Mouse (Mus musculus) mature B cell (primary cell): ENCODE data around the gene Washc3.

Experiments used
- in situ Hi-C: fragments of 300-500 bp; cut with MboI; formaldehyde crosslinking; loops from 2 replicates; pipeline ENCODE4 v1.14.3; 2019

Gene Washc3

GRCm38 (mm10) chr10:88200951-88201638 lies at the start of gene Washc3:
Gene Washc3, plus strand, starts transcription at chr10:88201093.
- in situ Hi-C loops: no loop called here

DNA sequence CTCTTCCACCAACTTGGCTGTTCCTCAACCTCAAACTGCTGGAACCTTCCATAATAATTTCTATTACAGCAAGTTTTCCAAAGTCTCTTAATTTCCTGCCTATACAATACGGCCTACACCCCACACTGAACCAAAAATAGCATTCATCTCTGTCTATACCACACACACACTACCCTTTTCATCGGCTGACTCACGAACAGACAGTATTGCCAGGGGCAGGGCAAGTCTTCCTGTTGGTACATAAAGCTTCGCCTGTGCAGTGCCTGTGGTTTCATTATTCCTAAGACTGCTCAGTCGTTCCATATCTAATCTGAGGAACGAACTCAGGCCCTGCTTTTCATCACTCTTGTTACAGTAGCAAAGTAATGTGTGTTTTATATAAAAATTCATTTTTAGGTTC lies 49.2 kb upstream of the Washc3 start:
- in situ Hi-C loops: no loop called here

- in situ Hi-C loops: no loop called here
Observed at GRCm38 (mm10) chr10:88162096-88162495, 38.8 kb upstream of the Washc3 start.

GRCm38 (mm10) chr10:88162676-88163075 lies 38.2 kb upstream of the Washc3 start:
- in situ Hi-C loops: no loop called here

- in situ Hi-C loops: no loop called here
Observed at GRCm38 (mm10) chr10:88166158-88166557, 34.7 kb upstream of the Washc3 start.

GRCm38 (mm10) chr10:88167438-88168077 lies 33.3 kb upstream of the Washc3 start:
- in situ Hi-C loops: no loop called here

DNA sequence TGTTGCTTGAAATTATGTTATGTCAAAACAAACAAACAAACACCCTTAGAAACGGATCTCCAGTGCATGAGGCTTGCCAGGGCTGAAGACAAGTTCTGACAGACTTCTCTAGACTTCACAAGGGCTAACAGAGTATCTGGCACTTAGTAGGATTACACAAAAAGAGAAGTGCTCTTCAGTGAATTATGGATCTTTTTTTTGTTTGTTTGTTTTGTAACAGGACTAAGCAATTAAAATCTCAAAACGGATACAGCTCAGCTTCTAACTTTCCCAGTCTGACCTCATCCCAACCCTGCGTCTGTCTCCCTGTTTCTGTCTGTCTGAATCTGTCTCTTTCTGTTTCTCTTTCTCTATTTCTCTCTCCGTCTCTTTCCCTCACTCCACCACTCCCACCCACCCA lies 352 bp upstream of the Washc3 start:
- in situ Hi-C loops: no loop called here

DNA sequence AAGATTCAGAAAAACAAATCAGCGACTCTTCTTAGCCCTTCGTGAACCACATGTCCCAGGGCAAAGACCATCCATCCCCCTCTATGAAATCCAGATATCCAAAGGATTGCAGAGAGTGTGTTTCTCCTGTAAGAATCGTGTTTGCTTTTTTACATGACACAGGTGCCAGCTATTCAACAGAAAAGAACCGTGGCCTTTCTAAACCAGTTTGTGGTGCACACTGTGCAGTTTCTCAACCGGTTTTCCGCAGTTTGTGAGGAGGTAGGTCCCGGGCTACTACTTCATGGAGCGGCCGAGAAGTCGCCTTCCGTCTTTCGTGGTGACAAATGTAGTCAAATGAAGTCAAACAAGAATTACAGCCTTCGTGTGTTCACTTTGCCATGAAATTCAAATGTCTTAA lies 757 bp downstream of the Washc3 start:
- in situ Hi-C loops: no loop called here

DNA sequence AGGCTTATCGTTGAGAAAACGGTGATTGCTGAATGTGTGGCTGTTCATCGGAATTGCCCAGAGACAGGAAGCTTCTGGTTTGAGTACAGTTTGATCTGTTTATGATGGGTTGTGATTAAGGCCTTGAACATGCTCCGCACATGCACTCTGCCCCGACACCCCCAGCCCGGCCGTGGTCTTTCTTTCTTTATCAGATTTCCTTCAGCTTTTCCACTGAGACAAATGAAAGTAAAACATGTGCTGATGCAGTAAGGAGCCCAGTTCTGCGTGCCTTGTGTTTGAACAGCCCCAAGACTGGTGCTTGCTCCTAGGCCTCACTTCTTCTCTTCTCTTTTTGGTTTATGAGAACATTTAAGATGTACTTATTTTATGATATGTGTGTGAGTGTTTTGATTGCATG lies 1.7 kb downstream of the Washc3 start:
- in situ Hi-C loops: no loop called here

GRCm38 (mm10) chr10:88203236-88203635 lies 2.3 kb downstream of the Washc3 start:
- in situ Hi-C loops: no loop called here

DNA sequence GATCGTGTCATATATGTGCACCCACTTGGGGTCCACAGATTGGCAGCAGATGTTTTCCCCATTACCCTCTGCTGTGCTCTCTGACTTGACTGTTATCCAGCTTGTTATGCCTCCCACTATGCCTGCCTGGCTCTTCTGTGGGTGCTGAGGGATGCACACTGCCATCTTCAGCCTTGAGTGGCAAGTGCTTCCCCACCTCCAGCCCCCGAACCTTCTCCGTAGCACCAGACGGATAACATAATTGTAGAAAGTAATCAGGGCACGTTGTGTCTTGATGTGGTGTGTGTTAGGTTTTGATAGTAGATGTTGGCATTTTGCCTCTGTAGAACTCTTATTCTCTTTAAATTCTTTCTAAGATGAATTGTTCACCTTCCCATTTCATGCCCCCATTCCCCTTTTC lies 11.8 kb downstream of the Washc3 start:
- in situ Hi-C loops: no loop called here

- in situ Hi-C loops: no loop called here
Observed at GRCm38 (mm10) chr10:88214800-88215514, 14.1 kb downstream of the Washc3 start.

GRCm38 (mm10) chr10:88218161-88218560 lies 17.3 kb downstream of the Washc3 start:
- in situ Hi-C loops: no loop called here

- in situ Hi-C loops: no loop called here
Observed at GRCm38 (mm10) chr10:88221718-88222117, 20.8 kb downstream of the Washc3 start.

- in situ Hi-C loops: no loop called here
Observed at GRCm38 (mm10) chr10:88225421-88225820, 24.5 kb downstream of the Washc3 start.

DNA sequence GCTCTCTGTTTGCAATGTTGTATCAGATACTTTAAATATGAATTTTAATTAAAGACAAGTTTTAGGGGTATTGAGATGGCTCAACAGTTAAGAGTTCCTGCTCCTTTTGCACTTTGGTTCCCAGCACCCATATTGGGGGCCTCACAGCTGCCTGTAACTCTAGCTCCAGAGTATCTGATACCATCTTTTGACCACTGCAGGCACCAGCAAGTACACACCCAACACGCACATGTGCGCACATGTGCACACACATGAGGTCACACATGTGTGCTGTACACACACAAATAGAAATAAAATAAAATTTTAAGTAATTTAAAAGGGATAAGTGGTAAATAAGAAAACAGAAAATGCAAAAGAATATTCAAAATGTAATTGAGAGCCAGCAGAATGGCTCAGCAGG lies 27.1 kb downstream of the Washc3 start:
- in situ Hi-C loops: no loop called here

DNA sequence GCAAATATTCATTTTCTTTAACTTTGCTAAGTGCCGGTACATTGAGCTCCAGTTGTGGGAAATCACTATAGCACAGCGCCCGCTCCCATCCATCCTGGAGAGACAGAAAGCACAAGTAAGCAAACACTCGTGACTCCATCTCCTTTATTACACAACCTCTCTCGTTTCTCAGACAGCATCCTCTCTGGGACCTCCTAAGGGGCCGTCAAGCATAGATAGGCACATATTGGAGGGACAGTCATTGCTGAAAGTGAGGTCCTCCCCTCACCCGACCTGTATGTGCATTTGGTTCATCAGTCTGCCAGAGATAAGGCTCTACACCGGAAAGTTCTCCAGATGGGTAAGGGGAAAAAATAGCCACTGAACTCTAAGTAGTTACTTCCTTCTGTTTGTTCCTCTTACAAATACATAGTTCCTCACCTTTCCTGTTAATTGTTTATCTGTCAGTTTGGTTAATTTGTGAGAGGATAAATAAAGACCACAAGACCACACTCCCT lies 27.7 kb downstream of the Washc3 start:
- in situ Hi-C loops: no loop called here

GRCm38 (mm10) chr10:88231671-88232070 lies 30.8 kb downstream of the Washc3 start:
- in situ Hi-C loops: no loop called here

DNA sequence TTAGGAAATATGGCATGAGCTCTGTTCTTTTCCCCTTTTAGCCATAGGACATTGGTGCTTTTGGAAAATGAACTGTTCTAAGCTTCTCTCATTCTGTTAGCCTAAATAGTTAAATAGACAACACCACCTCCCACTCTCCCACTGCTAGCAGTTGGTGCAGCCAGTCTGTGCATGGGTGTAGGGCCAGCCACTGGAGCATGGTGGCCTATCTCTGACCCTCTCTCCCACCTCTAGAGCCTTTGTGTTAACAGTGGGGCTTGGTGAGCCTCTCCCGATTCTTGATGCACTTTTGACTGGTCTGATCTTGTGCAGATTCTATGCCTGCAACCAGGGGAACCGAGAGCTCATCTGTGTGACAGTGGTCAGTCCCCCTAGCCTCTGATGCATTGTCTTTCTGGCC lies 31.9 kb downstream of the Washc3 start:
- in situ Hi-C loops: no loop called here

DNA sequence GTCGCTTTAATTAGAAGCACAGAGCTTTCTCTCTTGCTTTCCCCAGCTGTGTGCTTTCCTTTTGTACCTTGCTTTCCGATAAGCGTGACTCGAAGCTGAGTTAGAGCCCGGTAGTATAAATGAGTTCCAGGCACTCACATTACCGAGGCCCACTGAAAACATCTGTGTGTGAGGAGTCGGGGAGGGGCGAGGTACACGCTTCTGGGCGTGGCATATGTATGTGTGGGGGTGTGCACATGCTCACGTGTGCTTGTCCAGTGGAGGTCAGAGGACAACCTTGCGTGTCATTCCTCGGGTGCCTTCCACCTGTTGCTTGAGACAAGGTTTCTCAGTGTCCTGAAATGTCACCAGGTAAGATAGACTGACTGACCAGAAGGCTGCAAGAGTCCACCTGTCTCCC lies 43.8 kb downstream of the Washc3 start:
- in situ Hi-C loops: no loop called here

- in situ Hi-C loops: no loop called here
Observed at GRCm38 (mm10) chr10:88250300-88250699, 49.4 kb downstream of the Washc3 start.

- in situ Hi-C loops: no loop called here
Observed at GRCm38 (mm10) chr10:88252121-88252862, 51.4 kb downstream of the Washc3 start.
